Mouse (Mus musculus) MN1 (cell line): ENCODE measurements around the gene Fam162b.

Experiments used
- DNase-seq: peaks from one replicate; pipeline ENCODE4 v3.0.0-alpha.2; 2016; ENCODE audit warnings: low spot score

Fam162b gene

DNA sequence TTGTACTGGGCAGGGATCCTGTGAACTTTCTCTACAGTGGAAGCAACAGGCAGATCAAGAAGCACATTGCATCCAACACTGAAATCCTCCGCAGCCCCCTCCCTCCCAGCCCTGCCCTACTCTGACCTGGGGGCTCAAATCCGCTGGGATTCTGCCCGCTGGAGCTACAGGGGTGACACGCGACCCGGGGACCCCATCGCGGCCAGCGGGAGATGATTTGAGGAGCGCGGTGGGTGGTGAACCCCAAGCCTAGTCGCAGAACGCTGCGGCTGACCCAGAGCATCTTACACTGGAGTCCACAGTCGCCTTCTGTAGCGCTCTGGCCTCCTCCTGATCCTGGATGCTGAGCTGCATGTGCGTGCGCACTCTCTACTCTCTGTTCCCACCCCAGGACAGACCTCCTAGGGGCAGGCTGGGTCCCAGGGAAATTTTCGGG, at the start of gene Fam162b:
Fam162b (minus strand) TSS at position 379 of the 436 bp plus-strand sequence.
- no peak for DNase-seq

DNA sequence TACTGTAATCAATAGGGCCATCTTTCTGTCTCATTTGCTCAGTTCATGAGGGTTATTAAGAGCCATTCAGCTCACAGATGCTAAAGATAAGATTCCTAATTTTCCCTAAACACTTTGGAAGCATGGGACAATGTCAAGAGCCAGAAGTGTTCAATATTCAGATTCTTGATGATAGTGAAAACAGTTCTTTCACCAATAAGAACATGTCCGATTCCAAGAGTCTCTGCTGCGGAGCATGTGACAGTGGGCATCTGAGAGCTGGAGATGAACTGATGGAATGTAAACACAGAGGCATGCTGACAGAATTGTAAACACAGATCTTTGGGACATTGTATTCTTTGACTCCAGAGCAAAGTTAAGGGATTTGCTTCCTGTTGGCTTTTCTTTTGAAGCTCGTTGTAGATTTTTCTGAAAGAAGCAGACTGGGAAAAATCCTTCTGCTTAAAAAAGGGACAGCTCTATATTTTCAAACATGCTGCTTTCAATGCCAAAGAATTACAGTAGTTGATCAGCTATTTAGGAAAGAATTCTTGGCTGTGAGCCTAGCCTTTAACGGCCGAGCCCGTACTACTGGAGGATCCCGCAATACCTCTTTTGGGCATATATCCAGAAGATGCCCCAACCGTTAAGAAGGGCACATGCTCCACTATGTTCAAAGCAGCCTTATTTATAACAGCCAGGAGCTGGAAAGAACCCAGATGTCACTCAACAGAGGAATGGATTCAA, 41.3 kb upstream of the Fam162b start, which contains the start of gene Gprc6a:
Gprc6a (minus strand) TSS at position 51 of the 726 bp plus-strand sequence.
- DNase-seq = no peak

DNA sequence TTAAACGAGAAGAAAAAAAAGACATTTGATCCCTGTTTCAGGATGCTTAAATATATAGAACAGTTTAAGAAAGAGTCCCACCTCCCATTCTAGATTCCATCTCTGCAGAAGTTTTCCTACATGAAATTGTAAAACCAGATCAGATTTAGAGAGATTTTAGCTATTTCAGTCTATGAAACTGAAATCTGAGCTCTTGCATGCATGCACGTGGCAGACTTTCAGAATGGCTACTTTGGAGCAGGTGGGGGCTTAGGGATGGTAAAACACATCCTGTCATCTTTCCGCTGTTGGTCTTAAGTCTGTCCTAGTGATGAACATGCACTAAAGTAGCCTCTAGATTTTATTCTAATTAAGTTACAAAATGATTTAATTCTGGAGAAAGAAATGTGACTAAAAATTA, 30.9 kb upstream of the Fam162b start:
- no peak for DNase-seq

DNA sequence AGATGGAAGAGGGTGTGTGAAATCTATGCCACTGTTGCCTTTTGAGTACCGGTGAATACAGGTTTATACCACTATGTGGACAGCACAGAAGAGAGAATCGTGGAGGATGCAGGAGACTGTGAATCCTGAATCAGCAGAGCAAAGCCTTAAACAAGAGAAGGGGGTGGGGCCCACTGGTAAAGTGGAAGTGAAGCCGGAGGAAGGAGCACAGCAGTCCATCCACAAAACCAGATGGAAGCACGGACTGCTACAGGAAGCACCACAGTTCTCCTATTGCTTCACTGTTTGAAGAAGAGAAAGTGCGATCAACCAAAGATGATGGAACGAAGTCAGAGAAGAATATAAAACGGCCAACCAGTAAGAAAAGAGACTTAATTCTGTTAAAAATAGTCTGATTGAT, 29.8 kb upstream of the Fam162b start:
- no peak for DNase-seq

DNA sequence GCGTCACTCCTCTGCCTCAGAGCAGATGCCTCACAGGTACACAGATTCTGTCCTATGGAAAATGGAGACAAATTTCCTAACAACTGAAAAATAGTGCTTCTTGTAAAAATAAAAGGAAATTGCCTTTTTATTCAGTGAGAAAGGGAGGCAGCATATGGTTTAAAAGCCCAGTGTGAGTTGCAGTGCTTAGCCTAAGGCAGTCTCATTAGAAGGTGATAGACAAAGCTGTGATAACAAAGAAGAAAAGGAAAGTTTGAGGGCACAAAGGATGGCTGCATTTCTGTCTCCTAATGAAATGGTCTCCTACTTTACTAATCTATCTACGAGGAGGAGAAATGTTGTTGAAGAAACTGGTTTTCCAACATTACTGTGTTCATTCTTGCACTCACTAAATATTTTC, 28.2 kb upstream of the Fam162b start:
- DNase-seq = no peak

DNA sequence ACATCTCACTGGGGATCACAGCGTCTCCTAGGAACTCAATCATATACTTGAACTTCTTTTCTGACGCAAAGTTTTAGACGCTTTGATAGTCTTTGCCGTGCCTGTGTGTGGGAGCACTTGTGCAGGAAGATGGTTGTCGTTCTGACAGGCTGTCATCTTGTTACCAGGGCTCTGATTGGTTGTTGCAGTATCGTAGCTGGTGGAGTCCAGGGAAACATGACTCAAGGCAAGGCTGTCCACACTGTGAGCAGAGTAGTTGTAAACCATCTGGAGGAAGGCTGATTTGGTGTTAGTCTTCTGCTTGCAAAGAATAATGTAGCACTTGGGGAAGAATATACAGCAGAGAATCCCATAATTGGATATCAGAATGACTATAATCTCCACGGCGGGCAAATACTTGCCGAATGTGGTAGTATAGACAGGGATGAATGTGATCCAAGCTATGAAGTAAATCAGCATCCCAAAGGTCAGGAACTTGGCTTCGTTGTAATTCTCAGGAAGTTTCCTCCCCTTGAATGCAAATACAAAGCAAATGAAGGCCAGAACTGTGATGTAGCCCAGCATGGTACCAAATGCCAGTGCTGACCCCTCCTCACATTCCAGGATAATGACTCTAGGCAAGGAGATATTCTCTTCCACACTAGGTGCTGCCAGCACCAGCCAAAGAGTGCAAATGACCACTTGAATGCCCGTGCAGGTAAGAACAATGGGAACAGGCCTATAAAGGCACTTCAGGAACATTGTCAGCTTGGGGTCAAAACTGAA, 24.7 kb upstream of the Fam162b start:
- no peak for DNase-seq

DNA sequence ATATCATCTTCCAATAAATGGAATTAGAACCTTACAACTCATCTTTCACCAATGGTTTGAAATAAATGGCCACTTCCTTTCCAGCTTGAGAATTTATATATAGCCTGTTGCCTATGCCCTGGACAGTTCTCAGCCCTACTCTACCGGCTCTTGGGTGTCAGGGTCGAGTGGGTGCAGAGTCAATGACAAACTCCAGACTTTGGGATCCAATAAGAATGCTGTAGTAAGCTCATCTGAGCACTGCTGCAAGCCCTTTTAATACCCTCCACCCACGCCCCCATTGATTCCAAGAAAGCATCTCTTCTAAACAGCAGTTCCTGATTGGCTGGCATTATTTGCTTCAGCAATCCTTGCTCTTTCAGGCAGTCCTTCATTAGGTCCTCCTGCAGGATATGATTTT, 23.1 kb upstream of the Fam162b start:
- no peak for DNase-seq

DNA sequence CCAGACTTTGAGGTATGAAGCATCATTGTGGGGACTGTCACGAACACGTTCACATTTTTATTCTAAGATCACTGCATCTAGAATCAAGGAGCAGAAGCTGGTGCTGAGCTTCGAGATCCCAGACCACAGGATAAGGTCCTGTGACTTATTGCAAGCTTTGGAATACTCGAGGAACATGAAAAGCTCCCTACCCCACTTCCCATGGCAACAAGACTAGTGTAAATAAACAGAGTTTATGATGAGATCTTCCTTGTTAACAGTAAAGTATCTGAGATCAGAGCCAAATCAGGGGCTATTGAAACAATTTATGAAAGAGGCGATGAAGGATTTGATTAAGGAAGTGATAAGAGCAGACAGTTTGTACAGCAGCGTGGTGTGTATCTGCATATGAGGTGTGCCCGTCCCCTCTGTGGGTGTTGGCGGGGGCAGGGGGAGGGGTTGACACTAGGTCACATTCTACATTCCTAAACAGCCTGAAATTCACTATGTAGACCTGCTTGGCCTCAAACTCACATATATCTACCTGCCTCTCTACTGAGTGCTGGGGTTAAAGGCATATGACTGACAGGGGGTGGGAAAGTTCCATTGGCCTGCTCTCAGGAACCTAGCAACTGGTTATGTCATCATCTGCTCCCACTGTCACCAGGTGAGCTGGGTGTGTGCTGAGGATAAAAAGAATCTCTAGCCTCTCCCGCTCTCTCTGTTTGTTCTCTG, 21.8 kb upstream of the Fam162b start:
- no peak for DNase-seq

DNA sequence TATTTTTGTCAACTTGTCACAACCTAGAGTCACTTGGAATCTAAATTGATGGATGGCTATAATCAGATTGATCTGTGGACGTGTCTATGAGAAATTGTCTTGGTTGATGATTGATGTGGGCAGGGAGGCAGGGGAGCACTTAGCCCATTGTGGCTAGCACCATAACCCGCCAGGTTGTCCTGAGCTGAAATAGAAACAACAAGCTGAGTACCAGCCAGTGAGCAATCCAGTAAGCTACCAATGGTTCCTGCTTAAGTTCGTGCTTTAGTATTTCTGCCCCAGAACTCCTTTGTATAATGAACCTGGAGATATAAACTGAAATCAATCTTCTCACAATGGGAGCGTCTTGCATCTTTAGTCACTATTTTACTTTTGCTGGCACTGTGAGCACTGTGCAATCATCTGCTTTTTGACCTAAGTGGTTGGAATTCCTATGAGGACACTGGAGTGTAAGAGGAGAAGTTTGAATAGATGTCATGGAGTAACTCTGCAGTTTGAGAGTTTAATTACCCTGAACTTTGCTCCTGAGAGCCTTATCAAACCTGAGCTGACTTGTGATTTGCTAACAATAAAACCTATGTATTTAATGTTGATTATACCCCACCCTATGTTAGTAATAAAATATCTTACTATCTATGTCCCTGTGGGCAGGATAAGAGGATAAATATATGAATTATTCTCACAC, 19.6 kb upstream of the Fam162b start:
- no peak for DNase-seq

DNA sequence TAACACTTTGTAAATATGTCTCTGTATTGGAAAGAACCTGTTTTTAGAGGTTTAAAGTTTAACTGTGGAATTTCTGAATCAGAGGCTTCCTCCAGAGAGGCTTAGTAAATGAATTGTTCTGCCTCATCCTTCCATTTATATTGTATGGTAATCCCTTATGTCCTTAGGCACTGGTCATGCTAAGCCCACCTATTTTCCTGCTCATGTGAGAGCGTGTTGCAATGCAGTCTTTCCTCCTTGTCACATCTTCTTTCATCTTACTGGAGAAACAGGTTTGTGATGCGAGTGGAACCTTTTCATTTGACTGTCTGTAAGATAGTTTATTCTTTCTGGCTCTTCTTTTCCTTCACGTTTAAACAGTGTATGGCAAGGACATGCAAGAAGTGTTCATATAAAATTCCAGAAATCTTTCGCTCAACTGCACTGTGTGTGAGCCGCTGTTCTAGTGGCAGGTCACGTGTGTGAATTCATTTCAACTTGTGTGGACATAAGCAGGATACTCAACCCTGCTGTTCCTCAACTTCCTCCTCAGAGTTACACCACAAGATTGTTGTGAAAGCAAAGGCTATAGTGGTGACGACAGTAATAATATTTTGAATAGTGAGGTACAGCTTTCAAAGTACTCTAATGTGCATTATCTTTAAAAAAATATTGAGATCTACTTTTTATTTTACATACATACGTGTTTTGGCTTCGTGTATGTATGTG, 6.8 kb upstream of the Fam162b start:
- DNase-seq = no peak

DNA sequence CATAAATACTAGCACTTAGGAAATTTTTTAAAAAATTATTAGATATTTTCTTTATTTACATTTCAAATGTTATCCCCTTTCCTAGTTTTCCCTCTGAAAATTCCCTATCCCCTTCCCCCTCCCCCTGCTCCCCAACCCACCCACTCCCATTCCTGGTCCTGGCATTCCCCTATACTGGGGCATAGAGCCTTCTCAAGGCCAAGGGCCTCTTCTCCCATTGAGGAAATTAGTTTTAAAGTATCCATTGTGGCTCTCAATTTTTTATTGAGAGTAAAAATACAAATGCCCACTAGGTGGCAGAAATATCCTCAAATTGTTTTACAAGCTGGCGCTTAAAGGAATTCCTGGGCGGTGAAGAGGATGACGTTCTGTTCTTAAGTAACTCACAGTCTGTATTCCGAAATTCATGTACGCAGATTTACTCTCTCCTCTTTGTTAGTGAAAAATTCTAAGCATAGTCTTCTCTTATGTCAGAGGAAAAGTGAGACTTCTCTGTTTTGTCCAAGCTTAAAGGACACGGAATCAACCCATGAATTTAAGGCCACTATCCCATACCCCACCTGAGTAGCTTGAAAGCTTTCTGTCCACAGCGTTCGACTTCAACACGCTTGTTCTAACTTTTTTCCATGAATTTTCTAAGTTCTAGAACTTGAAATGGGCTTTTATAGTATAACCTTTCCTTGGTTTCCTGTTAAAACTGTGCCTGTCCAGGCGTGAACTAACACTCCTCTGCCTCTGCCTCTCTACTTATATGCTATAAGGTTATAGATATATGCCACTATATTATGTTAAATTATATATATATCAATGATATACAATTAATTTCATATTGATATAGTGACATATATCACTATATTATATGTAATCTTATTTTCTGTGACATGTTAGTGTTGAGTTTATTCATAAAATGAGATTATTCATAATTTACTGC, 4.9 kb upstream of the Fam162b start:
- DNase-seq = peak; percentile 57

DNA sequence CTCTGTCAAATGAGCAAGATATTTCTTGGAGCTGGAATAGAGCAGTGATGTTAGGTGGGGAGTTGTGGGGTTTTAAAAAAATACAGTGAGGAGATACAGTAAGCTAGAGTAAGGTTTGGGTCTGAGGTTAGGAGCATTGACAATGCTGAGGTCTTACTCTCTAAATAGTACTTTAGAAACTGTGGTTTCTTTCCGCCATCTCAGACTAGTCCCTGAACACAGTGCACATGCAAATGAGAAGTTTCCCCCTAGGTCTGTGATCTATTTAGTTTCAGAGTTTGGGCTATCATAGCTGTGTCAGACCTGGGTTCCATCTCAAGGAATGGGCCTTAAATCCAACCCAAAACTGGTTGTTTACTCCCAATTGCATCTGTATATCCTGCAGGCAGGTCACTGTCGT, 1.3 kb upstream of the Fam162b start:
- no peak for DNase-seq

DNA sequence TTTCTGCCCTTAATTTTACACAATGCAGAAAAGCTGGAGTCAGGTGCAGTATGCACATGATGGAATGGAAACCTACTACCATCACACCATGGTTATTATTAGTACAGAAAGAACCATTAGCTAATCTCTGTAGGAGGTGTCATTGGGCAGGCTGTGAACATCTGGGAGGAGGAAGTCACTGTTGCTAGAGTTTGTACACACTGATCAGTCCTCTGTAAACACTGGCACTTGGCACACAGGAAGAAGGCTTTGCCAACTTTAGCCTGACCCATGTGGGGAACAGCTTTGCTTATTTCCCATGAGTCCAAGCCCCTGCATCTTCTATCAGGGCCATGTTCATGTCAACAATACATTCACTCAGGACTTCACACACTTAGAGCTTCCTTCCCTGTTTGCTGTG, 5.4 kb downstream of the Fam162b start:
- DNase-seq = no peak

DNA sequence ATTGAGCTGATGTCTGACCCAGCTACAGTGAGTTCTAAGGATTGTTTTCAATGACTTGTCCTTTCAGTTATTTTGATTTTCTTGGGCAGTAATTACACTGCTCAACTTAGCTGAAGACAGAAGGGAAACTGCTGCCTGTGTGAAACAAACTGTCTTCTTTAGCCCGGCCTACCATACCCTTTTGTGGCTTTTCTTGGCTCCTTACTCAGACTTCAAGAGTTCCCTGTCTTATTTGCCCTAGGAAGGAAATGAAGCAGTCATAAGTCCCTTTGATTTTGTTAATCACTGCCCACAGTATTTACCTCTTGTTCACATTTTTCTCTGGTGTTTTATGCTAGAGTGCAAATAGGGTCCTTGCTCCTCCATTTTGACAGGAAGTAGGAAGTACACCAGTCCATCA, 5.9 kb downstream of the Fam162b start:
- DNase-seq = no peak

DNA sequence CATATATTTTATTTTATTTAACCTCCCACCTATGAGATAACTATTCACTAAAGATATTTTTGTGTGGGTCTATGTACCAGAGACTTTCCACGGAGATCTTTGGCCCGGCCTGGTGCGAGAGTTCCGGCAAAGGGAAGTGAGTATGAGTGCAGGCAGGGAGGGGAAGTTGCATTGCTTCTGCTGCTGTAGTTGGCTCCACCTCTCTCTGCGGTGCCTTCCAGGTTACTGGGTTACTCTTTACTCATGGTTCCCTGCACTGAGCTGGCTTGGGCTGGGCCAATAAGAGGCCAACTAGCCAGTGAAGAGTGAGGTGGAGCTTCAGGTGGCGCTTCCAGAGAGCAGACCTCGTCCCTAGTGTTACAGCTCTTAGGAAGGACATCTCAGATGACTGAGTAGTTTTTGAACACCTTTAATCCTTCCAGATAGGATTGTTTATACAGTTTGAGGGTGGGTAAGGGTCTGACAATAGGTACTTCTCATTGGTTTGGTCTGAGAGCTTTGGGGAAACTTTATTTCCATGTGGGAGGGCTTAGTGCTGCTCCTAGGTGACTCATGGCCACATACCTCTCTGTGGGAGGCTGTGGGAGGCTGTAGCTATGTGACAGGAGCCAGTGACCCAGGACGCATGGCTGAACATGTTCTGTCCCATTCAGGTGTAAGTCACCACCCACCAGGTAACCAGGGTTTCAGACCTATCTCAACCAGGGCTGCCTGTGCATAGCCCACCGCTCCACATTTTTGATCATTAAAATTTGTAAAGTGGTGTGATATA, 18.9 kb downstream of the Fam162b start:
- no peak for DNase-seq

DNA sequence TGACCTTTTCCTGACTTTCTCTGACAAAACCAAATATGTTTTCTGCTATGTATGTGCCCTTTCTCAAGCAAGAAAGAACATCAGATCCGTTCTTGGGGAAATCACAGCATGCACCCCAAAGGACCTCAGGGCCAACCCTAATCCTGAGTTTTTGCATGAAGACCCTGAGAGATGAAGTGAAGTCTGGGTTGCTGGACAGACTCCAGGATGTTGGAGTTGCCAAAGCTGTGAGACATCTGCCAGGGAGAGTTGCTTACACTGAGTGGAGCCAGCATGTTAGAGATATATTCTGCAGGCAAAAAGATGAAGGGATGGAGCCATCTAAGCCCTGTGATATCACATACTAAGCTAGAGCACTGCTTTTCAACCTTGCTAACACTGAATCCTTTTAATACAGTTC, 34.3 kb downstream of the Fam162b start:
- DNase-seq = no peak

DNA sequence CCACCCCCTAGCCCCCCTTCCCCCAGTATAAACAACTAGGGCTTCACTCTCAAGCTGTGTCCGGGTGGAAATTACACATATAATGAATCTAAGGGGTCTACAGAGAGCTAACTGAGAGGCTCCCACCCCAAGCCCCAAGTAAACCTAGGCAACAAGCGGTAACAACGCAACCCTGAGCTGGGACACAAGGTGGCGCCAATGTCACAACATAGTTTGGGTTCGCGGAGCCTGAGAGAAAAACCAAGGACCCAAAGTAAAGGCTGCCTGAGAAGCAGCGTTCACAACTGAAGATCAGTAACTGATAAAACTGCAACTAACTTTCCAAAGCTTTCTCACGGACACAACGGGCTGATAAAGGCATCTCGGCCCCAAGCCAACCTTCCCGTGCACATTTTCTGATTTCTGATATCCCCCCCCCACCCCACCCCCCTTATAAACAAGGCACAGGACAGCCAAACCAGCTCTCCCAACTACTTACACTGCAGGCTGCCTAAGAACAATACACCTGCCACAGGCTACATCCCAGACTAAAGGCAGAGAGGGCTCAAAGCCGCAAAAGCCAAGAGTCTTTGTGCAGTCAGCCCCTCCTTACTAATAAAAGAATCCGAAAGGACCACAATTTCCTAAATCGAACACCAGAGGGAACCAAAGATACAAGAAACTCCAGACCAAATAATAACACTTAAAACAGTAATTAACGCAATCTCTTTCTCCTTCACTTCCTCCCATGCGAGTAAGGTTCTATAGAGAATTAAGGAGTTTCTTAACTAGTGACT, 36.8 kb downstream of the Fam162b start:
- peak; percentile 28 for DNase-seq
